Mouse (Mus musculus) urinary bladder, postnatal 36 days (tissue): ENCODE results near the gene Chm.
"Not testable (repeated sequence)": the region's sequence is repeated elsewhere in the genome, so short reads cannot be mapped to it uniquely, and the experiment has no call there.

Source experiments
- DNase-seq, 2 experiments: peaks; one replicate each; pipeline ENCODE4 v3.0.0; 2022; ENCODE audit warnings: low spot score in 2 of 2, mixed read lengths in 1 of 2

Chm gene

DNA sequence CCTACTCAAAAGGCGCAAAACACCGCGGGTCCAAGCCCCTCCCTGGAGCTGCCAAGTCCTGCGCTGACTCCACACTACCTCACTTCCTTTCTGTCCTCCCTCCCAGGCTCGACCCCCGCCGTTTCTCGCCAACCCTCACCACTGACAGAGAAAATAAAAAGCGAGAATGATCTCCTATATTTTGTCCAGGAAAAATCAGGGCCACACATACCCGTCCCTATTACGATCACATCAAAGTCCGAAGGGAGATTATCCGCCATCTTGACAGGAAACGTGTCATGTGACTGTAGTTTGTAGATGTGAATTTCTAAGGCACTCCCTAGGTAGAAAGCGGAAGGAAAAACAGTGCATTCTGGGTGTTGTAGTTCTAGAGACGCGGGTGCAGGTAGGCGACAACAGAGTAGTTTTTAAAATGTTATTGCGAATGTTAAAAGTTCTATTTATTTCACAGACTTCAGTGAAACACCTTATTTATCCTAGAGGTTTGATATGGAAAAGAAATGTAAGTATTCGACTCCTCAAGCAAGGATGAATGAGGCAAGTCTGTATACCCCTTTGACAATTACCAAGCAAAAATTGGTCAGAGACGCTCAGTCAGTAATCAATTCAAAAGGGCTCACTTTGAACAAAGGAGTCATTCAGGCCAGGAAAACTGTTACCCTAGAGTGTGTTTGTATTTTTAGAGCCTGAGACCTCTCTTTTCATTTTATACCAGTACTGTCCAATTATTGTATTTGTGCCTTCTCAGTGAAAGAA, at the start of gene Chm:
Gene Chm (minus strand): TSS at position 288 of the 756 bp plus-strand sequence.
- DNase-seq, result peak; percentile 8 to 22

DNA sequence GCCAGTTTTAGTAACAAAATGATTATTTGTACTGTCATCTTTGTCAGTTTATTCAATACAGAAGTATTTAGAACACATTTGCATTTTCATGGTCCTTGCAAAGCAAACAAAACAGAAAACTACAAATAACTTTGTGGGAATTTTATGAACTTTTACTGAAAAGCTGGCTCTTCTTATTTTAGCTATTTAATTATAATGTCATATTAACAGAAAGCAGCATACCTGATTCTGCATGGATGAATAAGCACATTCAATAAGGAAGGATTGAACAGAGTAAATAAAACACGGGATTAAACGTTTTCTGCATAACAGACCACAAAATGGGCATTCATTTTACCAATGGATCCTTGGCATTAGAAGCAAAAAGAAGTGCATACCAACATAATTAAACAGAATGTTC, 8.6 kb upstream of the Chm start:
- DNase-seq, result no peak

GRCm38 (mm10) chrX:113184569-113185229, 618 bp downstream of the Chm start:
- DNase-seq, result no peak

GRCm38 (mm10) chrX:113180856-113181255, 4.5 kb downstream of the Chm start:
- not testable (repeated sequence) for DNase-seq

GRCm38 (mm10) chrX:113172766-113173165, 12.6 kb downstream of the Chm start:
- DNase-seq, result no peak

- DNase-seq, result no peak
Observed at GRCm38 (mm10) chrX:113172271-113172670, 13.0 kb downstream of the Chm start.

GRCm38 (mm10) chrX:113160268-113160860, 25.0 kb downstream of the Chm start:
- DNase-seq, result no peak

- DNase-seq, result no peak
Observed at GRCm38 (mm10) chrX:113084171-113084570, 101.1 kb downstream of the Chm start.

DNA sequence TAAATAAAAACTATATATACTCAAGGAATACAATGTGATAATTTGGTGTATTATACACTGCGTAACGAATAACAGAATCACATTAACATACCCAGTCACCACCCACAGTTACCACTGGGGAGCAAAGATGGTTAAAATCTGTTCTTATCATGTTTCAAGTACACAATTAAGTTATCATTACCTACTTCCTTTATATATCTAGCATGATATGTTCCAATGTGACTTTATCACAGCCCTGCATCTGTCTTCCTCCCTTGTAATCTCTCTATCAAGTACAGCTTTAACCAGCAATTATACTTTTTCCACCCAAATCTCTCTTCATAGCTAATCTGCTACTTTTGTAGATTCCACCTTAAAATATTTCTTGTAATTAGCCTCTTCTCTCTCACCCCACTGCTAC, 109.3 kb downstream of the Chm start:
- DNase-seq, result no peak

- DNase-seq, result no peak
Observed at GRCm38 (mm10) chrX:113074823-113075222, 110.5 kb downstream of the Chm start.

DNA sequence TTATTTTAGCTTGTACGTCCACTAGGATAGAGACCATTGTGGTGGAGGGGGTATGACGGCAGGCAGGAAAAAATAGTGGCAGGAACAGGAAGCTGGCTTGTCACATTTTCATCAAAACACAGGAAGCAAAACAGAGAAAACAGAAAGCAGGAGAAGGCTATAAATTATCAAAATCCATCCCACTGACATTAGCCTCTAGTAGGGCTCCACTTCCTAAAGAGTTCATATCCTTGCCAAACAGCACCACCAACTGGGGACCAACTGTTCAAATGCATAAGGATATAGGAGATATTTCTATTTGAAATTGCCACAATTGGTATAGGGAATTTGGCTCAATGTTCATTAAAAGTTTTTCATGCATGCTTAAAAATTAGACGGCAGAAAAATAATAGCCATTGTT, 181.7 kb downstream of the Chm start:
- DNase-seq, result no peak

GRCm38 (mm10) chrX:113002192-113002591, 183.1 kb downstream of the Chm start:
- DNase-seq, result no peak
